Mouse (Mus musculus) adrenal gland, postnatal 10 days (tissue): ENCODE measurements at regions not wholly inside any gene's neighbourhood (a gene's known extent, or its start where the extent isn't known, plus 50 kb on each side); places are given as distances from the start of the nearest gene placed in this dataset.
A peak's percentile ranks its signal among the peaks of the same experiment; 100 is the strongest.

Experiments used
- DNase-seq: peaks from one replicate; pipeline ENCODE4 v3.0.0; 2021; ENCODE audit warnings: mixed read lengths

GRCm38 (mm10) chr9:101445293-101445692 is 193.7 kb upstream of the Ppp2r3a start:
- no peak for DNase-seq

GRCm38 (mm10) chr9:101439856-101440255 is 188.3 kb upstream of the Ppp2r3a start:
- no peak for DNase-seq

- DNase-seq = no peak
Observed at GRCm38 (mm10) chr9:101438564-101439180, 187.1 kb upstream of the Ppp2r3a start.

GRCm38 (mm10) chr9:101424974-101425670 is 173.5 kb upstream of the Ppp2r3a start:
- no peak for DNase-seq

- no peak for DNase-seq
Observed at GRCm38 (mm10) chr9:101423041-101423440, 171.4 kb upstream of the Ppp2r3a start.

GRCm38 (mm10) chr9:101422006-101422405 is 170.4 kb upstream of the Ppp2r3a start:
- no peak for DNase-seq

GRCm38 (mm10) chr9:101421136-101421535 is 169.5 kb upstream of the Ppp2r3a start:
- DNase-seq = no peak

GRCm38 (mm10) chr9:101420181-101420580 is 168.6 kb upstream of the Ppp2r3a start:
- DNase-seq = no peak

- DNase-seq = no peak
Observed at GRCm38 (mm10) chr9:101417660-101418059, 166.1 kb upstream of the Ppp2r3a start.

- no peak for DNase-seq
Observed at GRCm38 (mm10) chr9:101416321-101416720, 164.7 kb upstream of the Ppp2r3a start.

- DNase-seq = peak; percentile 39
Observed at GRCm38 (mm10) chr9:101413071-101413633, 161.6 kb upstream of the Ppp2r3a start.

- DNase-seq = no peak
Observed at GRCm38 (mm10) chr9:101411951-101412350, 160.4 kb upstream of the Ppp2r3a start.

GRCm38 (mm10) chr9:101411532-101411880 is 159.9 kb upstream of the Ppp2r3a start:
- DNase-seq = no peak

- DNase-seq = no peak
Observed at GRCm38 (mm10) chr9:101410783-101411531, 159.4 kb upstream of the Ppp2r3a start.

GRCm38 (mm10) chr9:101410348-101410747 is 158.8 kb upstream of the Ppp2r3a start:
- DNase-seq = no peak

GRCm38 (mm10) chr9:101408116-101408515 is 156.5 kb upstream of the Ppp2r3a start:
- no peak for DNase-seq

GRCm38 (mm10) chr9:101407141-101407540 is 155.5 kb upstream of the Ppp2r3a start:
- no peak for DNase-seq

GRCm38 (mm10) chr9:101404441-101405081 is 153.0 kb upstream of the Ppp2r3a start:
- peak; percentile 47 for DNase-seq

- DNase-seq = no peak
Observed at GRCm38 (mm10) chr9:101404034-101404433, 152.4 kb upstream of the Ppp2r3a start.

- no peak for DNase-seq
Observed at GRCm38 (mm10) chr9:101402544-101403194, 151.1 kb upstream of the Ppp2r3a start.

- DNase-seq = no peak
Observed at GRCm38 (mm10) chr9:101401416-101401815, 149.8 kb upstream of the Ppp2r3a start.

GRCm38 (mm10) chr9:101398858-101399257 is 147.3 kb upstream of the Ppp2r3a start:
- no peak for DNase-seq
